Mouse (Mus musculus) lung, adult 2 months (tissue): ENCODE results near the gene Ryr1. TPM values are rescaled to one million over a fixed set of nuclear protein-coding genes. Genes with fewer than 3 reads are reported as not detected.
"Not testable (repeated sequence)": the region's sequence is repeated elsewhere in the genome, so short reads cannot be mapped to it uniquely, and the experiment has no call there.

Experiments used
- DNase-seq: peaks from one replicate; pipeline ENCODE4 v3.0.0; 2022
- H3K4me1 ChIP-seq: fragments of 200-500 bp; 2 replicates; pipeline ENCODE4 v1.6.1; 2011; ENCODE audit warnings: low read length; ENCODE audit not compliant: control insufficient read depth, insufficient read depth
- H3K4me3 ChIP-seq: fragments of 200-500 bp; replicated peaks from 2 replicates; pipeline ENCODE3; 2011; ENCODE audit warnings: low read depth, mild to moderate bottlenecking, control low read depth, low read length; ENCODE audit errors: extremely low read depth
- CTCF ChIP-seq: fragments of 200-500 bp; IDR thresholded peaks from 2 replicates; pipeline ENCODE4 v1.5.1; 2011; ENCODE audit warnings: mild to moderate bottlenecking, low read length, control low read depth; ENCODE audit not compliant: insufficient read depth
- POLR2A ChIP-seq: fragments of 200-500 bp; IDR thresholded peaks from 2 replicates; pipeline ENCODE4 v1.6.1; 2011; ENCODE audit warnings: low read depth, mild to moderate bottlenecking, control low read depth, low read length, borderline replicate concordance; ENCODE audit errors: extremely low read depth
- WGBS: fragments of 180-500 bp; shearing (Covaris S2); methylation state at CpG from one replicate; pipeline ENCODE4 v1.1.7; 2018; 5-methylcytosine and 5-hydroxymethylcytosine counted together
- polyA plus RNA-seq: library from polyadenylated mRNA; depleted of rRNA; stranded (reverse); fragments of >200 nt; gene quantifications from 2 replicates; pipeline ENCODE4 v1.2.3, GENCODE M21; 2012

The Ryr1 gene
- polyA plus RNA-seq, 1 experiment, result 10.9 TPM

GRCm38 (mm10) chr7:29148771-29149170 is 23.8 kb upstream of the Ryr1 start:
- 88% methylated on average over 15 of the region's 15 CpGs for WGBS

DNA sequence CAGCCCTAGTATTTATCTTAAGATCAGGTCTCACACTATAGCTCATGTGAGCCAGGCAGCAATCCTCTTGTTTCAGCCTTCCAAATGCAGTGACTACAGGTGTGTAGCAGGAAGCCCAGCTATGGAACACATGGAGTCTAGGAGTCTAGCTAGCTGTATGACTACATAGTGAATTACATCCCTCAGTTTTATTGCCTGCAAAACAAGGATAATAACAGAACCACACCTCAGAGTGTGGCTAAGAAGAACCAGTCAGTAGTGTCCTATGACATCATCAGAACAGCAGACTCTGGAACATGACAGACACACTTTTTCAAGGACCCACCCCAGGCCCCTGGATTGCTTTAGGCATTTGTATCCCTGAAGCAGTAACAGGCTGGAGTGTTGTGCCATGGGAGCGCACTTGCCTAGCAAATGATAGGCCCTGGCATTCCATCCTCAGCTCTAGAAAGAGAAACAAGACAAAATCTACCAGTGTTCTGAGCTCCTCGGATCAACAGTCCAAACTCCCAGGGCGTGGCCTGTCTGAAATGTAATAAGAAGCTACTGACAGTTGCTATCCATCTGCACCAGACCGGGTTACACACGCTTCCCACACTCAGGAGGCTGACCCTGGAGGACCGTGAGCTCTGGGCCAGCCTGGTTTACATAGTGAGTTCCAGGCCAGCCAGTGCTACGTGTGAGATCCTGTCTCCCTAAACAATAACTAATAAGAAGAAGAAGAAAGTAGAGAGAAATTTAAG is 21.8 kb upstream of the Ryr1 start:
- no peaks in the 10 kb centered on the region for H3K4me1 ChIP-seq
- no peak overlapping the region for H3K4me3 ChIP-seq
- TF ChIP-seq CTCF, result no peak
- WGBS, result 76% methylated on average over 7 of the region's 7 CpGs
- no peak for DNase-seq

More at GRCm38 (mm10) chr7:29148771-29149170, 23.8 kb upstream of the Ryr1 start:
- Histone ChIP-seq H3K4me1 (no peaks in the 10 kb centered on the region), H3K4me3 (no peak overlapping the region)
- TF ChIP-seq CTCF, result no peak
- no peak for TF ChIP-seq POLR2A
- DNase-seq, result no peak

GRCm38 (mm10) chr7:29144006-29144405 is 19.0 kb upstream of the Ryr1 start:
- WGBS, result 73% methylated on average over 4 of the region's 4 CpGs
- no peak for DNase-seq
- TF ChIP-seq POLR2A, result no peak
- Histone ChIP-seq H3K4me1 (no peaks in the 10 kb centered on the region), H3K4me3 (no peak overlapping the region)

DNA sequence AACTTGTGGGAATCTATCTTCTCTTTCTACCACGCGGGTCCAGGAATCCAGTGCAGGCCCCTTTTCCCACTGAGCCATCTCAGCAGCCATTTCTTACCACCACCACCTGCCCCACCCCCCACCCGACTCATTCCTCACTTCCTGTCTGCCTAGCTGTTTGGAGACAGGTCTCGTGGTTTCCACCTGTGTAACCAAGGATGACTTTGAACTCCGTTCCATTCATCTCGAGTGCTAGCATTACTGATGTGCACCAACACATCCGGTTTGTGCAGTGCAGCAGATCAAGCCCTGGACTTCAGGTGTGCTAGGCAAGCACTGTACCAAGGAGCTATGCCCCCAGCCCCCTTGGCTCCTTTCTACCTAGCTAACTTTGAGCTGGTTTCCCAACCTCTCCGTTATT is 16.4 kb upstream of the Ryr1 start:
- WGBS, result 64% methylated on average over 8 of the region's 8 CpGs
- no peak for DNase-seq

GRCm38 (mm10) chr7:29139237-29139636 is 14.3 kb upstream of the Ryr1 start:
- H3K4me3 ChIP-seq, DNase-seq, H3K4me1 ChIP-seq: not testable (repeated sequence)
- 86% methylated on average over 3 of the region's 4 CpGs for WGBS

More for the DNA sequence above, 16.4 kb upstream of the Ryr1 start:
- no peaks in the 10 kb centered on the region for H3K4me1 ChIP-seq
- no peak for TF ChIP-seq CTCF
- TF ChIP-seq POLR2A, result no peak
- no peak overlapping the region for H3K4me3 ChIP-seq

GRCm38 (mm10) chr7:29137429-29137828 is 12.4 kb upstream of the Ryr1 start:
- no peak for DNase-seq
- no peaks in the 10 kb centered on the region for H3K4me1 ChIP-seq
- TF ChIP-seq CTCF, result no peak
- no peak for TF ChIP-seq POLR2A
- H3K4me3 ChIP-seq, result no peak overlapping the region
- WGBS, result 43% methylated on average over 16 of the region's 16 CpGs

DNA sequence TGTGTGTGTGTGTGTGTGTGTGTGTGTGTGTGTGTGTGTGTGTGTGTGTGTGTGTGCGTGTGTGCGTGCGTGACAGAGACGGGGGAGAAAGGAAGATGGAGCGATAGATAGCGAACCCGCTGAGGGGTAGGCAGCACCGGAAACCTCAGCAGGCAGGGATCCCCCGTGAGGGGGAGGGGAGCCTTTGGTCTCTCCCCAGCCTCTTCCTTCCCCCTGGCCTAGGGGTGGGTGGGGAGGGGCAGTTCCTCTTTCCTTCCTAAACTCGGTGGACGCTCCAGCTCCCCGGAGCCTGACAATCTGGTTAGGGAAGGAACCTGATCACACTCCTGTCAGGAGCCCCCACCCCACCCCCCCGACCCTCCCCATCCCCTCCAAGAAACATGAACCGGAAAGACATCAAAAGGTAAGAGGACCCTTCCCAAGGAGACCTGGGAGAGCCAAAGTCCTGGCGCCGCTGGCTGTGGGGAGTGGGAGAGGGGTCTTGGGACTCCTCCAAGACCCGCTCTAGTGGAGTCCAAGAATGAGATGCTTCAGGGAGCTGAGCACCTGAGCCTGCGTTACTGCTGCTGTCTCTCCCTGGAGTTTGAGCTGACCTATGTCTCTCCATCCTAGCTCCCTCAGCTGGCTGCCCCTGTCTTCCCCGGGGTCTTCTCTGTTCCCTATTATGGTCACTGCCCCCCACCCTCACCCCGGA is 9.9 kb upstream of the Ryr1 start, which contains the start of gene Rasgrp4:
Rasgrp4 (plus strand) TSS at position 159 of the 694 bp plus-strand sequence.
- no peak for DNase-seq

DNA sequence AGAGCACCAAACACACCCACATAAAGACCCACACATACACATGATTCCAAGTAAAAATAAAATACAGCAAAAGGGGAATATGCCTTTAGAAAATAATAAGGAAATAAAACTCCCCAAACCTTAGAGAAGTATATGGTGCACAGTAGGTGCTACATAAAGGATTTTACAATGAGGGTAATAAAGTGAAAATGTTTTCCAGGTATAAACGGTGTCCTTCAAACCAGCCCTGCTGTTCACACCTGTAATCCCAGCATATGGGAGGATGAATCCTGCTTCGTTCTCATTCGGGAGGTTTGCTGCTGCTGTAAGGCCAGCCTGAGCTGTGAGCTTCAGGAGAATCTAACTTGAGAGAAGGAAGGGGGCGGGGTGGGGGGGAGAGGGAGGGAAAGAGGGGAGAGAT is 9.3 kb upstream of the Ryr1 start:
- no peak for DNase-seq
- 8% methylated on average over 4 of the region's 4 CpGs for WGBS
- H3K4me1 ChIP-seq, result no peaks in the 10 kb centered on the region
- no peak overlapping the region for H3K4me3 ChIP-seq
- TF ChIP-seq CTCF (no peak), POLR2A (no peak)

More for the DNA sequence above, 9.9 kb upstream of the Ryr1 start, which contains the start of gene Rasgrp4:
- under 1% methylated on average over 14 of the region's 20 CpGs for WGBS
- Histone ChIP-seq H3K4me1 (no peaks in the 10 kb centered on the region), H3K4me3 (peak within 1 kb of the TSS; percentile 46)
- TF ChIP-seq CTCF (no peak), POLR2A (no peak)

GRCm38 (mm10) chr7:29128725-29129124 is 3.7 kb upstream of the Ryr1 start:
- TF ChIP-seq POLR2A (no peak), CTCF (peak; percentile 47)
- DNase-seq, result no peak
- no peak overlapping the region for H3K4me3 ChIP-seq
- H3K4me1 ChIP-seq, result no peaks in the 10 kb centered on the region
- 76% methylated on average over 2 of the region's 2 CpGs for WGBS
